Mouse (Mus musculus) heart, adult 18-20 months (tissue): ENCODE results near the gene Ntm. TPM values are rescaled to one million over a fixed set of nuclear protein-coding genes. Genes with fewer than 3 reads are reported as not detected.

Source experiments
- DNase-seq, 2 experiments: peaks; one replicate each; pipeline ENCODE4 v3.0.0; 2021 to 2022; ENCODE audit warnings: mixed read lengths in 1 of 2
- total RNA-seq, 2 experiments: library from RNA; stranded (reverse); gene quantifications; 2 replicates each; pipeline ENCODE4 v1.2.3; 2021

Gene Ntm
- total RNA-seq, 2 experiments from 2014 or later = 2.2 TPM

DNA sequence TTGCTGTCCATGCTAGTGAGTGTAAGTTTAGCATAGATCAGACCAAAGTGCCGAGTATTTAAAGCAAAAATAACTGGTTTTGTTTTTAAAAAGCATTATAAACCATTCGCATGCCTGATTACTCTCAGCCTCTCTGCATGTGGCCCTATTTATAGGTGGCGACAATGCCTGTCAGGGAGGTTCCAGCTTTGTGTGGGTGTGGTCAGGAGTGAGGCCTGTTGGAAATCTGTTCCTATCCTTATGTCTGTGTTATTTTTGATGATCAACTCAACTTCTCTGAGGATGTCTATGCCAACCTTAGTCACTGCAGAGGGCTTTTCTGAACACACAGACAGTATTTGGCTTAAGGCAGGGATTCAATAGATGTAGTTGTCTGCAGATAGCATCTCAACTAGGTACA, 78.9 kb downstream of the Ntm start:
- no peak for DNase-seq

GRCm38 (mm10) chr9:29881614-29882013, 81.3 kb downstream of the Ntm start:
- DNase-seq = no peak

- no peak for DNase-seq
Measured at GRCm38 (mm10) chr9:29877583-29877982, 85.4 kb downstream of the Ntm start.

DNA sequence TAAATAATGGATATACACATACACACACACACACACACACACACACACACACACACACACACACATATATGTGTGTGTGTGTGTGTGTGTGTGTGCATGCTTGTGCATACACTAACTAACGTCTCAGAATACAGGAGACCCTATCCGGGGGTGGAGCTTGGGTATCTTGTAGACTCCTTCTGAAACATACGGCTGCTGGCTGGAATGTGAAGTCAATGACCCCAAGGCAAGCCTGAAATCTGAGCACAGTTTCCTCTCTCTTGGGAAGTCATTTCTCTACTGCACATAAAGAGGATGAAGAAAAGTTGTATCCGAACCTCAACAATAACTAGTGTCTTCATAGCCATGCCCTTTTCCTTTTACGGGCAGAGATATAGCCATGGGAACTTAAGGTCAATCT, 95.2 kb downstream of the Ntm start:
- DNase-seq = no peak

GRCm38 (mm10) chr9:29866824-29867223, 96.1 kb downstream of the Ntm start:
- no peak for DNase-seq

DNA sequence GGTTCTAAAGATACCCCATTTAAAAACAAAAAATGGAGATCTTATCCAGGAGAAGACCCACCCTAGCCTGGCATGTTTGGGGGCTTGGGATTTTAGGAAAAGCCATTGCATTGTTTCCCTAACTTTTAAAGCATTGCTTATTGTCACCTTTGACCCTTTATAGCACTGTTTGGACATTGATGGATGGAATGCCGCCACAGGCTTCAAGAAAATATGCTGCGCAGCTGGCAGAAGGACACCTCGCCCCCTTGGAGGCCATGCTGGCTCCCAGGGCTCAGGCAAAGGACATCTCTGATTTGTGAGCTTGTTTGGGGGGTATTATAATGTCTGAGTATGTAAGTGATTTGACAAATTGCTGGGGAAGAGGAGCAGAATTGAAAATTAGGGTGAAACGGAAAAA, 96.8 kb downstream of the Ntm start:
- no peak for DNase-seq

DNA sequence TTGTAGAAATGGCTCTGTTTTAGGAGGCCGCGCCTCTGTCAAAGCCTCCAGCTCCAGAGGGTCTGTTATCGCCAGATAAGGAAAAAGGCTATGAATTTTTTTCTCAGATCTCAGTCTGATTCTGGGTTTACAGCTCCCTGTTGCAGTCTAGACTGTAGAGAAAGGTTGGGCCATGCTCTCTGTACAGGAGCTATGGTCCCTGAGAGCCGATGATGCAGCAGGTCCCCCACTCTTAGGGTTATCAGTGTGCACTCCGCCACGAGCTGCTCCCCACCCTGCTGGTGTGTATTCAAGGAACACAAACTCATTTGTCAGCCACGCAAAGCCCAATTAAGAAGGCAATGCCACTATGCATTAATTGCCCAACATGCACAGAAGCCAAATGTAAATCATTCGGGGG, 97.4 kb downstream of the Ntm start:
- no peak for DNase-seq

DNA sequence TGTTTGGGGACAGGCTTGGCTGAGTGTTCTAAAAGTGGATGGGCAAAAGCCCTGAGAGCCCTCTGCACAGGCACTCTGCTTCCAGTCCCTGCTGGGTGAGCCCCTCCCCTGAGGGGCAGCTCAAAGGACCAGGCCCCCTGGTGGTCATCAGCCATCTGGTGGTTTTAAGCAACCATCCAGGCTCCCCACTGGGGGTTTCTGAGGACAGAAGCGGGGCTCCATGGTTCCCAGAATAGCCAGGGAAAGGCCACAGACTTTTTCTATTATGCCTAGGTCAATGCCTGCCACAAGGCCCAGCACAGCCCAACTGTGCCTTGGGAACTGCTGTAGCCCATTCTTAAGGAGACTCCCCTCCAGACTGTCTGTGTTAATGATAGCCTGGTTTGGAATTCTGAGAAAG, 98.1 kb downstream of the Ntm start:
- no peak for DNase-seq

DNA sequence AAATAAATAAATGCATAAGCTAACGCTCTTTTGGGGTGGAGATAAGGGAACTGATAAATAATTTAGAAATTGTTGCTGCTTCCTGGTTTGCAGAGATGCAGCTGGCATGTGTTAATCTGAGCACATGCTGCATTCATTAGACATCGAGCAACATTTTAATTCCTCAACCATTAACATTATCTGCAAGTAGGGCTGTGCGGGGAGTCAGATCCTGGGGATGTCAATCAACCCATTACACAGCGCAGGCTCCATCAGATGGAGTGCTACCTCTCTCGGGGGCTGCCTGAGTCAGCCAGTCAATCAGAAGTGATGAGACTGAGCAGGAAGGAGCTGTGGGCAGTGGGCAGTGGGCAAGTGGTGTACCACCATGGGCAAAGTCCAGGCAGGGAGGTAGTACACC, 100.5 kb downstream of the Ntm start:
- DNase-seq = no peak

DNA sequence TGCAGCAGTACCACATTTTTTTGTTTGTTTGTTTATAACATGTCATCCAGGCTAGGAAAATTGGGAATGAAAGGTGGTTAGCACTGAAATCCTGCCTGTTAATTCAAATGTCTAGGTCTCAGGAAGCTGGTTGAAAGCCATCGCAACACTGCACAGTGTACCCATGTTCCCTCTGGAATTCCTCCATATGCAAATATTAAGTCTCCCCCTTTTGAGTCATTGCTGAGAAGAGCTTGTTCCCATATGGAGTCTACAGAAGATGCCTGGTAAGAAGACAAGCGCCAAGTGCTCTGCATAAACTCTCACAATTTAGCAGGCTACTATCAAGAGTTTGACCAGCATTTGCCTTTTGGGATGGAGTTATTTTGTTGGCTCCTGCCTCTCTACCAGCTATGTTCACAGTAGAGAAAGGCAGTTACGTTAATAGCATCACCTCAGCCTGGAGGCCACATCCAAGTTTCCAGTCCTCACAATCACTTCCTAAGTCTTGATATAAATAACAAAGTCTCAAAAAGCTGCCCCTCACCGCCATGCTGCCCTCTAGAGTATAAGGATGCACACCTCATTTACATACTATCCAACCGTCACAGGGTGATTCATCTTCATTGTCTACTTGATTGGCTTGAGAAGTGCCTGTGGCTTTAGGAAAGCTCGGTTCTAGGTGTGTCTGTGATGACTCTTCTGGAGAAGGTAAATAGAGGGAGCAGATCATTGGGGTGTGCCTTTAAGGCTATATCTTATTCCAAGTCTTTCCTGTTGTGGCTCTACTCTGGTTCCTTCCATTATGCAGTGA, 103.5 kb downstream of the Ntm start:
- no peak for DNase-seq

DNA sequence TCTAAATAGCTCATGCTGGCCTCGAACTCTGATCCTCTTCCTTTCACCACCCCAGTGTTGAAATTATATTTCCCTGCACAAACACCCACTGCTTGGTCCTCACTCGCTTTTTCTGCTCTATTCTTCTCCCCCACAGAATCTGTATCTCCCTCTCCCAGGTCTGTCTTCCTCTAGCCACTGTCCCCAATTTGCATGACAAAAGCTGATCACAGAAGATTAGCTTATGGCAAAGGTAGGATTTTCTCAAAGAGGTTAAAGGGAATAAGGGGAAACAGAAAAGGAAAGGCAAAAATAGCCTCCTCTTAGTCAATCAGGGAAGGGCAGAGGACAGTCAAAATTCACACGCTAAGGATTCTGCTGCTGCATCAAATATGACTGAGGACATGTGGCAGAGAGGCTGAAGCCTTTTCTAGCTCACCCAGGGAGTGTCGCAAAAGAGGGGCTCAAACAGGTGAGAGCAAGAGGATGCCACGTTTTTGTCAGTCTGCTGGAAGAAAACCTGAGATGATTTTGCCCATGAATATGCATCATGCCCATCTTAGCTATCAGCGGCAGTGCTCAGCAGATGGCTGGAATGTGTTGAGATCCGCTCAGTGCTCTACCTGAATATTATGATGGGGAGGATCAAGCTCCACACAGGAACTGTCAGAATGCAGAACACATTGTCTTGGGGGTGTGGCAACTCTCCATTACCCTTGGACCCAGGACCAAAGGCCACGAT, 114.0 kb downstream of the Ntm start:
- no peak for DNase-seq

DNA sequence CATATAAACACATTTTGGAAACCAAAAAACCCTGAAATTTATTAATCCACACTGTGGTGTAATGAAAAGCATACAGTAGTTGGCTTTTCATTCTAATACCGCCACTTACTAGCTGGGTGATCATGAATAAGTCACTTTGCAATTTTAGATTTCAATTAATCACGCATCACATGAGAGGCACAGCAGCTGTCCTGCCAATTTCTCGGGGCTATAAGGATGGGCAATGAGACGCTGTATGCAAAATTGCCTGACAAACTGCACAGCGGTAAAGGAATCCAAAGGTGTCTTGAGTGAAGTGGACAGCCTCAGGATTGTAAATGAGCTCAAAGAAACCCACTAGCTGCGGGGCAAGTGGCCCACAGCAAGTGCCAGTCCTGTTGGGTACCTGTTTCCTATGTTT, 125.6 kb downstream of the Ntm start:
- no peak for DNase-seq

DNA sequence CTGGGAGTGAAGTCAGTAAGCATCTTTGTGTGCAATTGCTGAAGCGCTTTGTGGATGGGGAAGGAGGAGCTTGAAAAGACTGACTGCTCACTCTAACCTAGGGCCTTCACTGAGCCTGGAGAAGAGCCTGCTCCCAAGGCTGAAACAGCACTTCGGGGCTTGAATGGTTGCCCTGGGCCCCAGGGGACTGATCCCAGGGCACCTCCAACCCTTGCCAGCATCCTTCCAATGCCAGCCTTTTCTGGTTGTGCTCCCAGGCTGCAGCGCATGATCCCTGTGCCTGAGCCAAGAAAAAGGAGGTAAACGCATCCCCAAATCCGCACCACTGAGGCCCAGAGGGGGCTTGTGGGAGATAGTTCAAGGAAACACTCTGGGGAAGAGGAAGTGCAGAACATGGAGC, 128.0 kb downstream of the Ntm start:
- peak; percentile 13 to 22 for DNase-seq

DNA sequence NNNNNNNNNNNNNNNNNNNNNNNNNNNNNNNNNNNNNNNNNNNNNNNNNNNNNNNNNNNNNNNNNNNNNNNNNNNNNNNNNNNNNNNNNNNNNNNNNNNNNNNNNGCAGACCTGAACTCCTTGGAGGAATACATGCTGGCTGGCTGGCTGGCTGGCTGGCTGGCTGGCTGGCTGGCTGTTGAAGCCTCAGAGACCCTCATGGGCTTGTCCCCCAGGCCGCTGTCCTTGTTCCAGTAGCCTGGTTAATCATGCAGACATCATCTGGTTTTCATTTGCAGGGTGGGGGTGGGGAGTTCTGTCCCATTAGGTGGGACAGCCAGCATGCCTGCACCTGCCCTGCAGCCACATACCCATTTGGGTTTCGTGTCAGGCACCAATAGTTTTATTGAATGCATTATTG, 129.2 kb downstream of the Ntm start:
- no peak for DNase-seq

DNA sequence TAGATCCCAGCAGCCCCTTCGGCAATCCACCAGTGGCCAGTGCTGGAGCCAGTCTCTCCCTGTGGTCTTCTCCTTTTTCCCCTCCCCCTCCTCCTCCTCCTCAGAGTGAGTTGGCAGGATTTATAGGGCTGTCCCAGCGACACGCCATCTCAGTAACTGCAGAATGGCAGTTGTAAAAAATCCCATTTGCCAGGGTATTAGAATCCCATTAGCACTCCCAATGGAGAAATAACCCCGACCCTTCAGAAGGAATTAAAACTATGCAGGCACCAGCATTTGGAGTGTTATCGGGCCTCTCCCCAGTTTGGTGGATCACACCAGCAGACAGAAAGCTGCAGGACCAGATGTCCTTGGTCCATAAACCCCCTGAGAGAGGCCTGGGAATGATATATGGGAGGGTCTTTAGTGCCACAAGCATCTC, 135.7 kb downstream of the Ntm start:
- no peak for DNase-seq

DNA sequence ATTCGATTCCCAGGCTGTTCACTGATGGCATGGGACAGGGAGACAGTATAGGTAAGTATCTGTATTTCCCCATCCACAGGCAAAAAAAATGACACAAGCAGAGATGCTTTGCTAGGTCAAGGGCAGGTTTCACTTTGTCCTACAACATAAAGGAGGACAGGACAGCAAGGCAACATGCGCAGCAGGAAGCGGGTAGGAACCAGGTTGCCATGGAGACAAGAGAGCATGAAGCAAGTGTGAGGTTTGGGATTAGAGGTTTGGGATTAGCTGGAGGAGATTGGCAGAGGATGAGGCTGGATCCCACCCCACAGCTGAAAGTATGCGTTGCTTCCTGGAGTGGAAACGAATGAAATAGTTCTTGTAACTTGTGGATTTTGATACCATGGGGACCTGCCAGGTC, 137.7 kb downstream of the Ntm start:
- DNase-seq = no peak

GRCm38 (mm10) chr9:29823716-29824115, 139.2 kb downstream of the Ntm start:
- DNase-seq = no peak

GRCm38 (mm10) chr9:29812685-29813084, 150.3 kb downstream of the Ntm start:
- DNase-seq = no peak

GRCm38 (mm10) chr9:29806790-29807189, 156.2 kb downstream of the Ntm start:
- DNase-seq = no peak

- DNase-seq = no peak
Measured at GRCm38 (mm10) chr9:29804483-29804882, 158.5 kb downstream of the Ntm start.

GRCm38 (mm10) chr9:29803738-29804285, 159.1 kb downstream of the Ntm start:
- DNase-seq = no peak

DNA sequence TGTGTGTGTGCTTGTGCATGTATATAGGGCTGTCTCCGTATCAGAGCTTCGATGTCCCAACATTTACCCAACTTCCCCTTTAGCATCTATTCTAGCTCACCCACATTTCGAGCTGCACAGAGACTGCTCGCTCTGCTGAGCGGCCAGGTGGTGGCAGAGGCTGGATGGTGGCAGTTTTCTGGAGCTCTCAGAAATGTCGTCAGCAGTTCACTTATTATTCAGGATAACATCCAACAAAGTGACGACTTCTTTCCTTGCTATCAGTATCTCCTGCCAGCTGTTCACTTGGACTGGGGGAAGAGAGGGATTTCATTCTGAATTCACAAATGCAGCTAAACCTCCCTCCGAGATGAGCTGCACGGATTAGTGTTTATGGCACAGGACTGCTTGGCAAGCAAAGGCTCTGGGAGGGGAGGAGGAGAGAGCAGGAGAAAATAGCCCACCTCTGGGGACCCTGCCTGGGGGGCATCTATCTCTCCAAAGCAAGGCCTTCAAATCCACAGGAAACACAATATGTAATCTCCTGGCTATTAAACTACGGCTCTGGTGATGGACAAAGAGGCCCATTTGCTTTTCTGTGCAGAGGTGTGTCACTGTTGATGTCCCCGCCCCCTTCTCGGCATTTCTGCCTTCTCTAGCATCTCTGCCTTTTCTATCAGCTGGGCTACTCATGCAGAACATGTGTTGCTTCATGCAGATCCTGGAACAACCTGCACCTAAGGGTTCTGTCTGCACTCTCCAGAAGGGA, 159.8 kb downstream of the Ntm start:
- no peak for DNase-seq
